In the genomic region with DNA sequence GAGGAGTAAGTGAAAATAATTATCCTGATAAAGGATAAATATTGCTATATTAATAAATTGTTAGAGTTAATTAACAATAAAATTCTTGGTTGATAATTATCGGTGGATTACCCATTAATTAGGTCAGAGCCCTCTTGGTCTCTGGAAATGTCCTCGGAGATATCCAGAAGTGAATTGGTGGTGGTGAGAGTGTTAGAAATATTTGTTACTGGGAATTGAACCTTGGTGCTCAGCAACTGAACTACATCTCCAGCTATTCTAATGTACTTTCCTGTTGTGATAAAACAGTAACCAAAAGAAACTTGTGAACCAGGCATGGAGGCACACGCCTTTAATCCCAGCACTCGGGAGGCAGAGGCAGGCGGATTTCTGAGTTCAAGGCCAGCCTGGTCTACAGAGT, we compare ENCODE assay signal across 28 mouse cellular contexts. TPM values are rescaled to one million over a fixed set of nuclear protein-coding genes. Genes with fewer than 3 reads are reported as not detected.
A peak's percentile ranks its signal among the peaks of the same experiment; 100 is the strongest.
DNase-seq lines count a peak whose midpoint lies in the region; ATAC-seq and TF ChIP-seq lines count a peak whose summit lies in the region.
"Had no signal": no experiment of that assay in that cellular context is flagged by ENCODE, and none has a peak within 500 bp of the region (broad histone marks: within the 10 kb centered on the region; RNA-seq: fewer than 3 reads in every experiment).

No protein-coding gene starts in this region.

- no peak for TF ChIP-seq POLR2A in kidney, adult 2 months (IDR thresholded peaks at IDR 0.05; ENCODE audit: low read depth, low read length)
- no peak for TF ChIP-seq POLR2A in liver, adult 2 months (IDR thresholded peaks at IDR 0.05; ENCODE audit: extremely low read depth, insufficient read depth, low read length)

- no peaks in the 10 kb centered on the region for H3K36me3 ChIP-seq in kidney, adult 2 months (ENCODE audit: control insufficient read depth, insufficient read depth, low read length)
- H3K36me3 ChIP-seq in kidney, embryonic 15.5 days = no peaks in the 10 kb centered on the region
- H3K36me3 ChIP-seq in liver, adult 2 months (ENCODE audit: control insufficient read depth, insufficient read depth, low read length) = no peaks in the 10 kb centered on the region
- no peaks in the 10 kb centered on the region for H3K36me3 ChIP-seq in liver, embryonic 12.5 days
- no peaks in the 10 kb centered on the region for H3K36me3 ChIP-seq in midbrain, embryonic 11.5 days (ENCODE audit: control insufficient read depth, insufficient read depth, low read length)
- H3K36me3 ChIP-seq in midbrain, embryonic 10.5 days = no peaks in the 10 kb centered on the region
- H3K36me3 ChIP-seq: G1E had no signal

- H3K27me3 ChIP-seq in kidney, adult 2 months (replicated peaks; ENCODE audit: control insufficient read depth, insufficient read depth, low read length) = no peaks in the 10 kb centered on the region
- no peaks in the 10 kb centered on the region for H3K27me3 ChIP-seq in kidney, embryonic 15.5 days
- no peaks in the 10 kb centered on the region for H3K27me3 ChIP-seq in liver, adult 2 months (ENCODE audit: control insufficient read depth, insufficient read depth, low read length)
- H3K27me3 ChIP-seq in liver, embryonic 12.5 days (replicated peaks) = no peaks in the 10 kb centered on the region
- no peaks in the 10 kb centered on the region for H3K27me3 ChIP-seq in midbrain, embryonic 11.5 days (ENCODE audit: control insufficient read depth, insufficient read depth, low read length)
- H3K27me3 ChIP-seq in midbrain, embryonic 10.5 days (ENCODE audit: low read depth, poor library complexity, severe bottlenecking) = no peaks in the 10 kb centered on the region
- H3K27me3 ChIP-seq: Patski had no signal

- H3K79me2 ChIP-seq in liver, adult 2 months (ENCODE audit: control insufficient read depth, insufficient read depth, low read length) = peaks cover 5% of the 10 kb centered on the region; the same call in 1 of the 2 replicates

- H3K4me2 ChIP-seq in kidney, embryonic 15.5 days = no peak overlapping the region
- no peak overlapping the region for H3K4me2 ChIP-seq in liver, embryonic 12.5 days
- no peak overlapping the region for H3K4me2 ChIP-seq in midbrain, embryonic 11.5 days

- H3K4me3 ChIP-seq in kidney, adult 2 months (ENCODE audit: insufficient read depth, low read depth, low read length) = no peak overlapping the region
- H3K4me3 ChIP-seq in kidney, embryonic 15.5 days (replicated peaks) = no peak overlapping the region
- no peak overlapping the region for H3K4me3 ChIP-seq in liver, adult 2 months (ENCODE audit: insufficient read depth, low read depth, low read length)
- no peak overlapping the region for H3K4me3 ChIP-seq in liver, embryonic 12.5 days
- H3K4me3 ChIP-seq in midbrain, embryonic 11.5 days (ENCODE audit: low read depth, low read length) = no peak overlapping the region
- H3K4me3 ChIP-seq in midbrain, embryonic 10.5 days = no peak overlapping the region

- ATAC-seq in kidney, embryonic 15.5 days (replicated peaks; ENCODE audit: low FRiP score) = no peak
- no peak for ATAC-seq in liver, embryonic 12.5 days
- no peak for ATAC-seq in midbrain, embryonic 11.5 days (ENCODE audit: low FRiP score)
- ATAC-seq: activated CD4-positive, CD25-positive, alpha-beta regulatory T cell, adult 4 months; CD4-positive, CD25-positive, alpha-beta regulatory T cell, adult 4 months; Patski had no signal

- peaks cover 8% of the 10 kb centered on the region; the same call in 1 of the 2 replicates for H3K4me1 ChIP-seq in kidney, adult 2 months (ENCODE audit: control insufficient read depth, insufficient read depth, low read length)
- H3K4me1 ChIP-seq in kidney, embryonic 15.5 days = 0 out of 2 replicates have a peak, but pooled peaks cover 4% of the 10 kb centered on the region
- peaks cover 22% of the 10 kb centered on the region for H3K4me1 ChIP-seq in liver, adult 2 months (ENCODE audit: control insufficient read depth, insufficient read depth, low read length)
- peaks cover 11% of the 10 kb centered on the region for H3K4me1 ChIP-seq in liver, embryonic 12.5 days
- H3K4me1 ChIP-seq in midbrain, embryonic 11.5 days (ENCODE audit: control insufficient read depth, insufficient read depth, low read length) = no peaks in the 10 kb centered on the region
- no peaks in the 10 kb centered on the region for H3K4me1 ChIP-seq in midbrain, embryonic 10.5 days

- H3K9ac ChIP-seq in kidney, embryonic 15.5 days = no peak overlapping the region
- no peak overlapping the region for H3K9ac ChIP-seq in liver, adult 2 months (ENCODE audit: low read depth, low read length)
- H3K9ac ChIP-seq in liver, embryonic 12.5 days = no peak overlapping the region
- H3K9ac ChIP-seq in midbrain, embryonic 11.5 days (ENCODE audit: low read length) = no peak overlapping the region

- TF ChIP-seq CTCF in kidney, adult 2 months (conservative IDR thresholded peaks at IDR 0.05; ENCODE audit: insufficient read depth, insufficient read length, low read depth, low read length) = no peak
- no peak for TF ChIP-seq CTCF in liver, adult 2 months (IDR thresholded peaks at IDR 0.05; ENCODE audit: low read depth, low read length)

- peak; percentile 66 for DNase-seq in kidney, adult 2 months
- DNase-seq in kidney, adult 9 months = peak; percentile 69
- no peak for DNase-seq in kidney, adult 8-10 months
- peak; percentile 46 for DNase-seq in liver, adult 2 months (ENCODE audit: extremely low read depth, low read depth, low spot score)
- DNase-seq in midbrain, embryonic 11.5 days (ENCODE audit: low spot score, missing footprints) = peak; percentile 12
- no peak for DNase-seq in midbrain, embryonic 10.5 days (ENCODE audit: low spot score)
- DNase-seq: adrenal gland, adult 2 months; adrenal gland, adult 8-10 months; adrenal gland, postnatal 10 days; adrenal gland, postnatal 14 days; adrenal gland, postnatal 25 days; adrenal gland, postnatal 36 days; B cell, adult 2 months; cerebellum, adult 11 months; cerebellum, adult 11-12 months had no signal

- 54% methylated on average over 5 of the region's 5 CpGs for WGBS in kidney, adult 2 months
- WGBS in kidney, embryonic 15.5 days = 90% methylated on average over 5 of the region's 5 CpGs
- WGBS in liver, adult 2 months = 52% methylated on average over 5 of the region's 5 CpGs
- 68% methylated on average over 5 of the region's 5 CpGs for WGBS in liver, embryonic 12.5 days (ENCODE audit: insufficient replicate concordance)
- WGBS in midbrain, embryonic 11.5 days = 91% methylated on average over 5 of the region's 5 CpGs
- 92% methylated on average over 5 of the region's 5 CpGs for WGBS in midbrain, embryonic 10.5 days

- H3K9me3 ChIP-seq in kidney, embryonic 15.5 days (replicated peaks) = no peaks in the 10 kb centered on the region
- no peaks in the 10 kb centered on the region for H3K9me3 ChIP-seq in liver, embryonic 12.5 days (replicated peaks)
- H3K9me3 ChIP-seq in midbrain, embryonic 11.5 days (ENCODE audit: control insufficient read depth, low read length) = no peaks in the 10 kb centered on the region
- no peaks in the 10 kb centered on the region for H3K9me3 ChIP-seq in midbrain, embryonic 10.5 days (replicated peaks)

- H3K27ac ChIP-seq in kidney, adult 2 months (ENCODE audit: insufficient read depth, low read depth, low read length) = no peak overlapping the region
- H3K27ac ChIP-seq in kidney, embryonic 15.5 days = no peak overlapping the region
- no peak overlapping the region for H3K27ac ChIP-seq in liver, adult 2 months (replicated peaks; ENCODE audit: insufficient read depth, low read depth, low read length)
- H3K27ac ChIP-seq in liver, embryonic 12.5 days = no peak overlapping the region
- no peak overlapping the region for H3K27ac ChIP-seq in midbrain, embryonic 11.5 days (ENCODE audit: low read depth, low read length)
- no peak overlapping the region for H3K27ac ChIP-seq in midbrain, embryonic 10.5 days (replicated peaks)

RNA-seq across cellular contexts. Expression of a gene that starts 4.4 kb away (rescaled TPM):
- polyA plus RNA-seq in kidney, adult 2 months (2012; rRNA removed) = 8.3 and 10.2 TPM in 2 replicates
- polyA plus RNA-seq in kidney, embryonic 15.5 days (2015; fragmentation: Nextera tagmentation; extraction: Ambion mirVana) = 22.9 and 23.5 TPM in 2 replicates
- total RNA-seq in liver, adult 2 months (2014; rRNA removed) = 22.2 and 24.3 TPM in 2 replicates
- 3.1 and 3.9 TPM in 2 replicates for polyA plus RNA-seq in liver, adult 2 months (2012; rRNA removed)
- polyA plus RNA-seq in liver, embryonic 12.5 days (2016; fragmentation: Nextera tagmentation; extraction: Ambion mirVana) = 7.3 and 8.2 TPM in 2 replicates
- polyA plus RNA-seq in midbrain, embryonic 11.5 days (2014; fragmentation: Nextera tagmentation; extraction: Ambion mirVana) = 39.1 and 45.0 TPM in 2 replicates
- polyA plus RNA-seq in midbrain, embryonic 10.5 days (2016; fragmentation: Nextera tagmentation; extraction: Ambion mirVana) = 23.1 and 31.1 TPM in 2 replicates

RNA-seq across cellular contexts. Expression of a gene that starts 27.5 kb away (rescaled TPM):
- polyA plus RNA-seq in kidney, adult 2 months (2012; rRNA removed) = not detected in 2 replicates
- not detected in 2 replicates for polyA plus RNA-seq in kidney, embryonic 15.5 days (2015; fragmentation: Nextera tagmentation; extraction: Ambion mirVana)
- not detected in 2 replicates for total RNA-seq in liver, adult 2 months (2014; rRNA removed)
- polyA plus RNA-seq in liver, adult 2 months (2012; rRNA removed) = not detected in 2 replicates
- polyA plus RNA-seq in liver, embryonic 12.5 days (2016; fragmentation: Nextera tagmentation; extraction: Ambion mirVana) = not detected in 2 replicates
- not detected in 2 replicates for polyA plus RNA-seq in midbrain, embryonic 11.5 days (2014; fragmentation: Nextera tagmentation; extraction: Ambion mirVana)
- not detected in 2 replicates for polyA plus RNA-seq in midbrain, embryonic 10.5 days (2016; fragmentation: Nextera tagmentation; extraction: Ambion mirVana)
- total RNA-seq: adrenal gland, adult 18-20 months; adrenal gland, adult 2 months; adrenal gland, adult 8-10 months; adrenal gland, postnatal 10 days; adrenal gland, postnatal 14 days; adrenal gland, postnatal 25 days; adrenal gland, postnatal 36 days; adrenal gland, postnatal 4 days; CH12.LX; ES-E14; MEL had no signal
- polyA plus RNA-seq: activated CD4-positive, CD25-positive, alpha-beta regulatory T cell, adult 4 months; adrenal gland, adult 2 months; brain, embryonic 14.5 days; C2C12; CD4-positive, CD25-positive, alpha-beta regulatory T cell, adult 4 months; G1E; Patski had no signal

RNA-seq across cellular contexts. Expression of a gene that starts 36.2 kb away (rescaled TPM):
- polyA plus RNA-seq in kidney, adult 2 months (2012; rRNA removed) = 9.8 and 10.9 TPM in 2 replicates
- 61.4 and 64.6 TPM in 2 replicates for polyA plus RNA-seq in kidney, embryonic 15.5 days (2015; fragmentation: Nextera tagmentation; extraction: Ambion mirVana)
- 8.9 and 10.2 TPM in 2 replicates for total RNA-seq in liver, adult 2 months (2014; rRNA removed)
- polyA plus RNA-seq in liver, adult 2 months (2012; rRNA removed) = 6.0 and 6.8 TPM in 2 replicates
- polyA plus RNA-seq in liver, embryonic 12.5 days (2016; fragmentation: Nextera tagmentation; extraction: Ambion mirVana) = 19.0 and 19.6 TPM in 2 replicates
- polyA plus RNA-seq in midbrain, embryonic 11.5 days (2014; fragmentation: Nextera tagmentation; extraction: Ambion mirVana) = 113 and 122 TPM in 2 replicates
- 105 and 114 TPM in 2 replicates for polyA plus RNA-seq in midbrain, embryonic 10.5 days (2016; fragmentation: Nextera tagmentation; extraction: Ambion mirVana)

RNA-seq across cellular contexts. Expression of a gene that starts 59.2 kb away (rescaled TPM):
- not detected in 2 replicates for polyA plus RNA-seq in kidney, adult 2 months (2012; rRNA removed)
- polyA plus RNA-seq in kidney, embryonic 15.5 days (2015; fragmentation: Nextera tagmentation; extraction: Ambion mirVana) = not detected in 2 replicates
- total RNA-seq in liver, adult 2 months (2014; rRNA removed) = 0.37 TPM in 1 of 2 replicates, not detected in the other
- polyA plus RNA-seq in liver, adult 2 months (2012; rRNA removed) = not detected in 2 replicates
- not detected in 2 replicates for polyA plus RNA-seq in liver, embryonic 12.5 days (2016; fragmentation: Nextera tagmentation; extraction: Ambion mirVana)
- not detected in 2 replicates for polyA plus RNA-seq in midbrain, embryonic 11.5 days (2014; fragmentation: Nextera tagmentation; extraction: Ambion mirVana)
- not detected in 2 replicates for polyA plus RNA-seq in midbrain, embryonic 10.5 days (2016; fragmentation: Nextera tagmentation; extraction: Ambion mirVana)
- total RNA-seq: adrenal gland, adult 18-20 months; adrenal gland, adult 2 months; adrenal gland, adult 8-10 months; adrenal gland, postnatal 10 days; adrenal gland, postnatal 14 days; adrenal gland, postnatal 25 days; adrenal gland, postnatal 36 days; adrenal gland, postnatal 4 days; CH12.LX; ES-E14; G1E; MEL had no signal
- polyA plus RNA-seq: activated CD4-positive, CD25-positive, alpha-beta regulatory T cell, adult 4 months; adrenal gland, adult 2 months; brain, embryonic 14.5 days; C2C12; CD4-positive, CD25-positive, alpha-beta regulatory T cell, adult 4 months; G1E; Patski had no signal

RNA-seq across cellular contexts. Expression of a gene that starts 59.4 kb away (rescaled TPM):
- not detected in 2 replicates for polyA plus RNA-seq in kidney, adult 2 months (2012; rRNA removed)
- polyA plus RNA-seq in kidney, embryonic 15.5 days (2015; fragmentation: Nextera tagmentation; extraction: Ambion mirVana) = not detected in 2 replicates
- total RNA-seq in liver, adult 2 months (2014; rRNA removed) = not detected in 2 replicates
- polyA plus RNA-seq in liver, adult 2 months (2012; rRNA removed) = not detected in 2 replicates
- polyA plus RNA-seq in liver, embryonic 12.5 days (2016; fragmentation: Nextera tagmentation; extraction: Ambion mirVana) = not detected in 2 replicates
- polyA plus RNA-seq in midbrain, embryonic 11.5 days (2014; fragmentation: Nextera tagmentation; extraction: Ambion mirVana) = not detected in 2 replicates
- not detected in 2 replicates for polyA plus RNA-seq in midbrain, embryonic 10.5 days (2016; fragmentation: Nextera tagmentation; extraction: Ambion mirVana)
- total RNA-seq: adrenal gland, adult 18-20 months; adrenal gland, adult 2 months; adrenal gland, adult 8-10 months; adrenal gland, postnatal 10 days; adrenal gland, postnatal 14 days; adrenal gland, postnatal 25 days; adrenal gland, postnatal 36 days; adrenal gland, postnatal 4 days; CH12.LX; ES-E14; MEL had no signal
- polyA plus RNA-seq: activated CD4-positive, CD25-positive, alpha-beta regulatory T cell, adult 4 months; adrenal gland, adult 2 months; brain, embryonic 14.5 days; C2C12; CD4-positive, CD25-positive, alpha-beta regulatory T cell, adult 4 months; G1E; Patski had no signal

Comparison
In these comparisons a context has a peak if more than half of its experiments do, and no peak if none do; other contexts are left out.
1. DNase-seq: peak in kidney, adult 2 months (single experiment), kidney, adult 9 months (single experiment), liver, adult 2 months (single experiment) and midbrain, embryonic 11.5 days (single experiment); none in kidney, adult 8-10 months (0 of 2) and midbrain, embryonic 10.5 days (single experiment).